ENCODE assay signal across 10 mouse cellular contexts in the genomic region with DNA sequence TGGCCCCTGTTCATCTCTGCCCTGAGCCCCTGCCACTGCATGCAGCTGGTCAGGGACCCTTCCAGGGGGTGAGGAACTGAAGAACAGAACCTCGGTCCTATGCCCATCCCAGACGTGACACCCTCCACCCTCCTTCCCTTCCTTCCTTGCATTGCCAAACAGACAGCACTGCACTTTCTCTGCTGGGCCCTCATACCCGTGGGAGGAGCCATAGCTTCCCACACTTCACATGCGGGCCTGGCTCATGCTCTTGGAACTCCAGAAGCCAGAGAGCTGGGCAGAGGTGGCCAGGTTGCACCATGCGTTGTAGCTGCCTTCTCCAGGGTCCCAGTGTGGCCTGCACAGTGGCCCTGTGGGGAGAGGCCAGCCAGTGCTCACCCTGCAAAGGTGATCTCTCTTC.
DNase-seq lines count a peak whose midpoint lies in the region; ATAC-seq and TF ChIP-seq lines count a peak whose summit lies in the region.
"Had no signal": no experiment of that assay in that cellular context is flagged by ENCODE, and none has a peak within 500 bp of the region (broad histone marks: within the 10 kb centered on the region; RNA-seq: fewer than 3 reads in every experiment).

No protein-coding gene starts in this region.

- no peak overlapping the region for H3K4me2 ChIP-seq in intestine, embryonic 15.5 days (replicated peaks)
- no peak overlapping the region for H3K4me2 ChIP-seq in intestine, postnatal 0 days (replicated peaks; ENCODE audit: low read depth)
- H3K4me2 ChIP-seq in liver, embryonic 16.5 days (ENCODE audit: low read depth, low read length): no peak overlapping the region
- H3K4me2 ChIP-seq: embryonic facial prominence, embryonic 15.5 days had no signal

- ATAC-seq in intestine, embryonic 15.5 days: peak; percentile 11; the same call in 1 of the 2 replicates
- ATAC-seq in intestine, postnatal 0 days: no peak
- ATAC-seq in liver, embryonic 16.5 days (ENCODE audit: low read depth): no peak

- WGBS in intestine, embryonic 15.5 days: 28% methylated on average over 5 of the region's 5 CpGs
- 34% methylated on average over 5 of the region's 5 CpGs for WGBS in intestine, postnatal 0 days
- 32% methylated on average over 5 of the region's 5 CpGs for WGBS in liver, embryonic 16.5 days (ENCODE audit: insufficient replicate concordance)

- no peak overlapping the region for H3K9ac ChIP-seq in intestine, embryonic 15.5 days
- H3K9ac ChIP-seq in intestine, postnatal 0 days (ENCODE audit: low read depth, low read length): no peak overlapping the region
- no peak overlapping the region for H3K9ac ChIP-seq in liver, embryonic 16.5 days (ENCODE audit: low read depth, low read length)
- H3K9ac ChIP-seq: embryonic facial prominence, embryonic 15.5 days had no signal

- H3K9me3 ChIP-seq in intestine, embryonic 15.5 days: no peaks in the 10 kb centered on the region
- H3K9me3 ChIP-seq in intestine, postnatal 0 days (ENCODE audit: control insufficient read depth): no peaks in the 10 kb centered on the region
- H3K9me3 ChIP-seq in liver, embryonic 16.5 days (replicated peaks; ENCODE audit: control insufficient read depth, low read length): no peaks in the 10 kb centered on the region
- H3K9me3 ChIP-seq: embryonic facial prominence, embryonic 15.5 days had no signal

- no peak overlapping the region for H3K4me3 ChIP-seq in intestine, embryonic 15.5 days (replicated peaks)
- no peak overlapping the region for H3K4me3 ChIP-seq in intestine, postnatal 0 days (ENCODE audit: low read depth, low read length)
- no peak overlapping the region for H3K4me3 ChIP-seq in liver, embryonic 16.5 days (ENCODE audit: low read depth, low read length)
- H3K4me3 ChIP-seq: embryonic facial prominence, embryonic 15.5 days had no signal

- TF ChIP-seq CTCF in intestine, postnatal 0 days (IDR thresholded peaks at IDR 0.05; ENCODE audit: low read depth): no peak

- H3K27me3 ChIP-seq in intestine, embryonic 15.5 days (replicated peaks): no peaks in the 10 kb centered on the region
- no peaks in the 10 kb centered on the region for H3K27me3 ChIP-seq in intestine, postnatal 0 days (replicated peaks; ENCODE audit: control insufficient read depth, insufficient read depth, low read length)
- no peaks in the 10 kb centered on the region for H3K27me3 ChIP-seq in liver, embryonic 16.5 days (ENCODE audit: control insufficient read depth, insufficient read depth, low read depth, low read length)
- H3K27me3 ChIP-seq: embryonic facial prominence, embryonic 15.5 days had no signal

- no peak overlapping the region for H3K27ac ChIP-seq in intestine, embryonic 15.5 days
- no peak overlapping the region for H3K27ac ChIP-seq in intestine, postnatal 0 days (ENCODE audit: low read depth, low read length)
- H3K27ac ChIP-seq in liver, embryonic 16.5 days (ENCODE audit: low read length): 0 out of 2 replicates have a peak overlapping the region, but pooled peaks have one; percentile 6
- H3K27ac ChIP-seq: embryonic facial prominence, embryonic 15.5 days had no signal

- peak; percentile 18 for DNase-seq in Muller cell, postnatal 12 days (ENCODE audit: inconsistent ontology term)
- peak; percentile 23 for DNase-seq in fibroblast of lung, adult 2 months (ENCODE audit: low read depth)
- no peak for DNase-seq in spleen, postnatal 14 days (ENCODE audit: low spot score in 2 of 2)
- DNase-seq in retina, postnatal 1 day: no peak
- DNase-seq in frontal cortex, postnatal 14 days (ENCODE audit: low spot score in 2 of 2): no peak
- DNase-seq: layer of hippocampus, adult 9-11 months had no signal

- H3K4me1 ChIP-seq in intestine, embryonic 15.5 days (replicated peaks): peaks cover 20% of the 10 kb centered on the region; the same call in 1 of the 2 replicates
- H3K4me1 ChIP-seq in intestine, postnatal 0 days (replicated peaks; ENCODE audit: control insufficient read depth, insufficient read depth, low read length): no peaks in the 10 kb centered on the region
- H3K4me1 ChIP-seq in liver, embryonic 16.5 days (ENCODE audit: control insufficient read depth, low read depth, low read length): peaks cover 7% of the 10 kb centered on the region; the same call in 1 of the 2 replicates

- peaks cover 15% of the 10 kb centered on the region; the same call in 1 of the 2 replicates for H3K36me3 ChIP-seq in intestine, embryonic 15.5 days
- H3K36me3 ChIP-seq in intestine, postnatal 0 days (ENCODE audit: control insufficient read depth, insufficient read depth): peaks cover 51% of the 10 kb centered on the region
- H3K36me3 ChIP-seq in liver, embryonic 16.5 days (ENCODE audit: control insufficient read depth, insufficient read depth): no peaks in the 10 kb centered on the region

Comparison
In these comparisons a context has a peak if more than half of its experiments do, and no peak if none do; other contexts are left out.
1. DNase-seq: peak in Muller cell, postnatal 12 days (single experiment) and fibroblast of lung, adult 2 months (single experiment); none in spleen, postnatal 14 days (0 of 2), retina, postnatal 1 day (single experiment) and frontal cortex, postnatal 14 days (0 of 2).